Mouse (Mus musculus): ENCODE measurements at regions not wholly inside any gene's neighbourhood (a gene's known extent, or its start where the extent isn't known, plus 50 kb on each side); places are given as distances from the start of the nearest gene placed in this dataset.

- no peak overlapping the region for H3K4me2 ChIP-seq (ENCODE audit: low read depth)
- no peaks in the 10 kb centered on the region for H3K27me3 ChIP-seq (ENCODE audit: insufficient read depth, low read length)
- TF ChIP-seq CTCF (IDR thresholded peaks at IDR 0.05; ENCODE audit: low read depth), result peak; percentile 72
- H3K27ac ChIP-seq (ENCODE audit: low read depth, low read length), result peak overlapping the region; percentile 35; the same call in 1 of the 2 replicates
- no peak overlapping the region for H3K9ac ChIP-seq
- peak; percentile 73; the same call in 1 of the 2 replicates for ATAC-seq
- no peaks in the 10 kb centered on the region for H3K36me3 ChIP-seq (ENCODE audit: insufficient read depth)
- 35% methylated on average over 2 of the region's 2 CpGs for WGBS
- DNase-seq, result peak; percentile 81
- H3K4me1 ChIP-seq (ENCODE audit: insufficient read depth), result no peaks in the 10 kb centered on the region
- H3K4me3 ChIP-seq (ENCODE audit: low read depth, low read length), result no peak overlapping the region
- H3K9me3 ChIP-seq (ENCODE audit: low read length), result no peaks in the 10 kb centered on the region
Observed at GRCm38 (mm10) chr12:7853876-7854275, 123.6 kb upstream of the Apob start.

- Histone ChIP-seq H3K27ac (ENCODE audit: low read depth, low read length) (no peak overlapping the region), H3K4me2 (ENCODE audit: low read depth) (no peak overlapping the region), H3K9me3 (ENCODE audit: low read length) (no peaks in the 10 kb centered on the region), H3K27me3 (ENCODE audit: insufficient read depth, low read length) (no peaks in the 10 kb centered on the region), H3K4me3 (ENCODE audit: low read depth, low read length) (no peak overlapping the region), H3K4me1 (ENCODE audit: insufficient read depth) (no peaks in the 10 kb centered on the region), H3K9ac (no peak overlapping the region), H3K36me3 (ENCODE audit: insufficient read depth) (no peaks in the 10 kb centered on the region)
- no peak for DNase-seq
- WGBS, result 90% methylated on average over 2 of the region's 2 CpGs
- no peak for TF ChIP-seq CTCF (IDR thresholded peaks at IDR 0.05; ENCODE audit: low read depth)
- ATAC-seq, result no peak
Observed at GRCm38 (mm10) chr12:7855683-7856082, 121.8 kb upstream of the Apob start.

- WGBS, result 89% methylated on average over 28 of the region's 28 CpGs
- ATAC-seq, result no peak
- H3K4me1 ChIP-seq (ENCODE audit: insufficient read depth), result no peaks in the 10 kb centered on the region
- H3K36me3 ChIP-seq (ENCODE audit: insufficient read depth), result no peaks in the 10 kb centered on the region
- no peak overlapping the region for H3K4me2 ChIP-seq (ENCODE audit: low read depth)
- no peaks in the 10 kb centered on the region for H3K9me3 ChIP-seq (ENCODE audit: low read length)
- H3K27me3 ChIP-seq (ENCODE audit: insufficient read depth, low read length), result no peaks in the 10 kb centered on the region
- H3K9ac ChIP-seq, result no peak overlapping the region
- H3K27ac ChIP-seq (ENCODE audit: low read depth, low read length), result no peak overlapping the region
- no peak for DNase-seq
- TF ChIP-seq CTCF (IDR thresholded peaks at IDR 0.05; ENCODE audit: low read depth), result no peak
- no peak overlapping the region for H3K4me3 ChIP-seq (ENCODE audit: low read depth, low read length)
Observed at GRCm38 (mm10) chr12:7859533-7859932, 117.9 kb upstream of the Apob start.

- peak; percentile 65 for TF ChIP-seq CTCF (IDR thresholded peaks at IDR 0.05; ENCODE audit: low read depth)
- Histone ChIP-seq H3K27ac (ENCODE audit: low read depth, low read length) (no peak overlapping the region), H3K4me3 (ENCODE audit: low read depth, low read length) (no peak overlapping the region), H3K36me3 (ENCODE audit: insufficient read depth) (no peaks in the 10 kb centered on the region), H3K27me3 (ENCODE audit: insufficient read depth, low read length) (no peaks in the 10 kb centered on the region), H3K9me3 (ENCODE audit: low read length) (no peaks in the 10 kb centered on the region), H3K4me2 (ENCODE audit: low read depth) (no peak overlapping the region), H3K4me1 (ENCODE audit: insufficient read depth) (no peaks in the 10 kb centered on the region), H3K9ac (no peak overlapping the region)
- 52% methylated on average over 3 of the region's 3 CpGs for WGBS
- ATAC-seq, result peak; percentile 66
- peak; percentile 72 for DNase-seq
Observed at GRCm38 (mm10) chr12:7870004-7870403, 107.4 kb upstream of the Apob start.

GRCm38 (mm10) chr12:7870473-7870872 lies 107.0 kb upstream of the Apob start:
- H3K9me3 ChIP-seq (ENCODE audit: low read length), result no peaks in the 10 kb centered on the region
- H3K27ac ChIP-seq (ENCODE audit: low read depth, low read length), result no peak overlapping the region
- WGBS, result 77% methylated on average over 5 of the region's 5 CpGs
- no peak overlapping the region for H3K9ac ChIP-seq
- H3K4me1 ChIP-seq (ENCODE audit: insufficient read depth), result no peaks in the 10 kb centered on the region
- H3K4me2 ChIP-seq (ENCODE audit: low read depth), result no peak overlapping the region
- TF ChIP-seq CTCF (IDR thresholded peaks at IDR 0.05; ENCODE audit: low read depth), result no peak
- no peaks in the 10 kb centered on the region for H3K27me3 ChIP-seq (ENCODE audit: insufficient read depth, low read length)
- H3K4me3 ChIP-seq (ENCODE audit: low read depth, low read length), result no peak overlapping the region
- DNase-seq, result no peak
- ATAC-seq, result no peak
- no peaks in the 10 kb centered on the region for H3K36me3 ChIP-seq (ENCODE audit: insufficient read depth)

- DNase-seq, result no peak
- Histone ChIP-seq H3K9ac (no peak overlapping the region), H3K9me3 (ENCODE audit: low read length) (no peaks in the 10 kb centered on the region), H3K27ac (ENCODE audit: low read depth, low read length) (no peak overlapping the region), H3K4me3 (ENCODE audit: low read depth, low read length) (no peak overlapping the region), H3K4me1 (ENCODE audit: insufficient read depth) (no peaks in the 10 kb centered on the region), H3K36me3 (ENCODE audit: insufficient read depth) (no peaks in the 10 kb centered on the region), H3K4me2 (ENCODE audit: low read depth) (no peak overlapping the region), H3K27me3 (ENCODE audit: insufficient read depth, low read length) (no peaks in the 10 kb centered on the region)
- ATAC-seq, result no peak
- no peak for TF ChIP-seq CTCF (IDR thresholded peaks at IDR 0.05; ENCODE audit: low read depth)
- WGBS, result 68% methylated on average over 2 of the region's 2 CpGs
Observed at GRCm38 (mm10) chr12:7875454-7875853, 102.0 kb upstream of the Apob start.

GRCm38 (mm10) chr12:7876302-7877063 lies 101.0 kb upstream of the Apob start:
- no peak for TF ChIP-seq CTCF (IDR thresholded peaks at IDR 0.05; ENCODE audit: low read depth)
- Histone ChIP-seq H3K4me3 (ENCODE audit: low read depth, low read length) (no peak overlapping the region), H3K9ac (no peak overlapping the region), H3K27me3 (ENCODE audit: insufficient read depth, low read length) (no peaks in the 10 kb centered on the region), H3K9me3 (ENCODE audit: low read length) (no peaks in the 10 kb centered on the region), H3K27ac (ENCODE audit: low read depth, low read length) (no peak overlapping the region), H3K4me2 (ENCODE audit: low read depth) (no peak overlapping the region), H3K36me3 (ENCODE audit: insufficient read depth) (no peaks in the 10 kb centered on the region), H3K4me1 (ENCODE audit: insufficient read depth) (no peaks in the 10 kb centered on the region)
- DNase-seq (no peak), ATAC-seq (no peak)
- 83% methylated on average over 11 of the region's 11 CpGs for WGBS
